Mouse (Mus musculus) megakaryocyte, embryonic 14.5 days (primary cell): Measurements from ENCODE around the gene Prkce.

Experiments
- FLI1 ChIP-seq: IDR thresholded peaks from 2 replicates; pipeline ENCODE4 v1.6.1; 2012; ENCODE audit warnings: low read length, inconsistent platforms, mixed read lengths
- GATA1 ChIP-seq: IDR thresholded peaks from 3 replicates; pipeline ENCODE4 v1.6.1; 2012; ENCODE audit warnings: mixed read lengths, low read length, inconsistent platforms, borderline replicate concordance

DNA sequence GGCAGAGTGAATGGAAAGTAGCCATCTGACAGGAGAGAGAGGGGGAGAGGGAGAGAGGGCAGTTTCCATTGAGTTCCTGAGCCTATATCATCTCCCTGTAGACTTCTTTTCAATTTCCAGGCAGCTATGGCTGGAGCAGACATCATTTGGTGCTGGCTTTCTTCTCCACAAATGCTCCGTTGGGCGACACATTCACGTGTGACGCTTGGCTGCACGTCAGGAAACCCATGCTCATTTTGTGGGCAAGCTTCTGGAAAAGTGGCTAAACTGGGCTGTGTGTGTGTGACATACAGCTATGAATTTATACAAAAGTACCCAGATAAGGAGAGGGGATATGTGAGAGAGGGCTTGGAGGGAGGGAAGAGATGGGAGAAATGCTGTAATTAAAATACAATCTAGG is 49.9 kb downstream of the Prkce start:
- no peak for TF ChIP-seq GATA1
- TF ChIP-seq FLI1, result no peak
